Mouse (Mus musculus) thymus, postnatal 25 days (tissue): ENCODE data around the gene Siglecg.
"Not testable (repeated sequence)": the region's sequence is repeated elsewhere in the genome, so short reads cannot be mapped to it uniquely, and the experiment has no call there.

Experiments used
- DNase-seq: peaks from one replicate; pipeline ENCODE4 v3.0.0; 2022

The Siglecg gene

DNA sequence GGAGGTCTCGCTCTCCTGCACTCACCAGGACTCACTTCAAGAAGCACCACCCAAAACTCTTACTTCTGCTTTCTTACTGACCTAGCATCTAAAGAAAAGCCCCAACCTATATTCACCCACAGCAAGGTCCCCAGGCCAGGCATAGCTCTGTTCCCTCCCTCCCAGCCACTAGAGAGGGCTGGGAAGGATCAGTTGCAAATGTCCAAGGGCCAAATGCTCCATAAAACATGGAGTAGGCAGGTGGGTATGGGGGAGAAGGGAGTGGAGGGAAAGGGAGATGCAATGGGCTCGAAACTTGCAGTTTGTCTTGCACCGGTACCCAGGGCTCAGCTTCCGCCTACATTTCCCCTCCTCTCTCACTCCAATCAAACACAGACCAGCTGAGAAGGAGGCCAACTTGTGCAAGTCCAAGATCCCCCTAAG, at the start of gene Siglecg:
Siglecg (plus strand) TSS at position 74 of the 423 bp plus-strand sequence.
- no peak for DNase-seq

DNA sequence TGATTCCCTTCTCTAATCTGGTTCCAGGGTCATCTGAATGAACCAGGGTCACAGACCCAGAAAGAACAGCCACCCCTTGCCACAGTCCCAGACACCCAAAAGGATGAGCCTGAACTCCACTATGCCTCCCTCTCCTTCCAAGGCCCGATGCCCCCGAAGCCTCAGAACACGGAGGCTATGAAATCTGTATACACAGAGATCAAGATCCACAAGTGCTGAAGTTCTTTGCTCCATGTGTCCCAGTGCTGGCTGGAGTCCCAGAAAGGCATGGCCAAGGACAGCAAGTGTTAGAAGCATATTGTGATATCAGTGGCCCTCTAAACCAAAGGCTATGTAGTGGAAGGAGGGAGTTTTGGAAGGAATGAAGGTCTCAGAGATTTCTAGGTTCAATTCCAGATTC, 49.4 kb upstream of the Siglecg start:
- no peak for DNase-seq

DNA sequence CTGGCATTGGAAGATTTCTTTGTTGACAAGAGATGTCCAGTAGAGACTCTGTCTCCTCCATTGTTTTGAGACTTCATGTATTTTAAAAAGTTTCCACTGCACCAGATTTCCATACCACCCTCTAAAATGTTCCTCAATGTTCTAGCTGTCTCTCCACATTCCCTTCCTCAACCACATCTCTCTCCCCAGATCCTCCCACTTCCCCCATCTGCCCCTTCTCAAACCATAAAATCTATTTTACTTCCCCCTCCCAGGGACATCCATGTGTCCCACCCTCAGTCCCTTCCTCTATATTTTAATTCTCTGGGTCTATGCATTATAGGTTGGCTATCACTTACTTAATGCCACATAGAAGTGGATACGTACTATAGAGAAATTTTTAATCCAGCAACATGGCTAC, 46.6 kb upstream of the Siglecg start:
- no peak for DNase-seq

DNA sequence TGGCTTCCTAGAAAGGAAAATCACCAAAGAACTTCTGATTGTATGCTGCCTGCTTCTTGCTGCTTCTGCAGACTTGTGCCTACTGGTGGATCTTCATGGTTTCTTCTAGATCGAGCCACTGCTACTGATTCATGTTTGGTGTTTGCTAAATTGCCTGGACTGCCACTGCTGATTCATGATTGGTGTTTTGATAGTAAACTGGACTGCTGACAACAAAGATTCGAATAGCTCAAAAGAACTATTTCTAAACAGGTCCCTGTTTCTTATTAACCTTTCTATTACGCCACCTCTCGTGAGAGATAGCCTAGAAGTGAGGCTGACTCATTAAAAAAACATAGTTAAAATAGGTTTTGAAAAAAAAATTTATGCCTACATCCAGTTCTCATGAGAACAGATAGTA, 46.0 kb upstream of the Siglecg start:
- no peak for DNase-seq

DNA sequence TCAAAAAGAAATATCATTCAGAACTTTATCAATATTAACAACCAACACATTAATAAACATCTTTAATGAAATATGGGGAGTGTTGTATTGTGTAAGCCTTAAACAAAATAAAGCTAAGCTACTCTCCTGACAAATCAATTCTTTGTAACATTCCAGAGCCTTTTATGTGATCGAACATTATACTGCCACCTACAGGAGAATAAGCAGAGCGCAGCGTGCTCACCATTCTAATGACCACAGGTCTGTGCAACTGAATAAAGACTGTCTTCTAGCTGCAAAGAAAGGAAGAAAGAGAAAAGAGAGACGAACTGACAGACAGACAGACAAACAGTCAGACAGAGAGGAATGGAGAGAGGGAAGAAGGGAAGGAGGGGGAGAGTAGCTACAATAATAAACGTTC, 29.8 kb upstream of the Siglecg start:
- DNase-seq, result peak; percentile 6

DNA sequence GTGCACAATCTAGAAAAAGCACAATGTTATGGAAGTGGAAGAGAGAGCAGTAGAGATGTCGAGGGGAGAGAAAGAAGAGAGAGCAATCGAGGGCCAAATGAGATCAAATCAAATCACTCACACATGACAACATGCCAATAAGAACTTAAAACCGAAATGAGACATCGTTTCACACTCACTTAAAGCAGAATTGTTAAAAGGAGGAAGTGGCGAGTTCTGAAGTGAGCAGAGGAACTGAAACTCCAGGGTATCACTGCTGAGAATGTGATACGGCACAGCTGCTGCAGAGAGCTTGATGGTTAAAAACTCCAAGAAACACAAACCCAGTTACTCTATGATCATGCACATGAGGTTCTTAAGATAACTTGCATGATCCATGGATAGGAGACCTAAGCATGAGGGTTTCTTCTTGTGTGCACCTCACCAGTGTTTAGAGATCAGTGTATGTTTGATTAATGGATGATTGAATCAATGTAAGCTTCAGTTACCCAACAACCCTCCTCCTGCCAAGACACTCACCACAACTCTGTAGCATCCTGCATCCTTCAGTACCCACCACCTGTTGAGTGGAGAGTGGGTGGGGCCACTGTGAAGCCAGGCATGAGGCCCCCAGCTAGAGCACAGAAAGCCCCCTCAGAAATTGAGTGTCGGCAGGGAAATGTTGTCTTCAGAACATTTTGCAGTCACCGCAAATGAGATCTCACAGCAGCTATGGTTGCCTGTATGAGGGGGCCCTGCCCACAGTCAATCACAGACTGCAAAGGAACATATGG, 15.5 kb upstream of the Siglecg start:
- DNase-seq, result no peak

DNA sequence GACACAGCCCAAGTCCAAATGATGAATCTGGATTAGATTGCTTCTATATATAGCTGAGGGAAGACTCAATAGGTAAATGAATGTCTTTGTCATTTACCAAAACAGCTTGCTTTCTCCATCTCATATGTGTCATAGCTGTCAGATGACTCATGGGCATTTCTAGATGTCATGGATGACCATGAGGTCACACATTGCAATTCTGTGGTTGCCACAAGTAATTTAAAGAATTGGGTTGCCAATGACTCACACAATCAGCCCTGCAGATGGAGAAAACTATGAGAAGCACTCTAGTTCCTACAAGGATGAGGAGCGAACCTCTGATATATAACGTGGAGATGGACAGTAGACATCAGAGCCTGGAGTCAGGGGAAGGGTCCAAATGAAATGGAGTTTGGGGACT, 8.5 kb upstream of the Siglecg start:
- no peak for DNase-seq

DNA sequence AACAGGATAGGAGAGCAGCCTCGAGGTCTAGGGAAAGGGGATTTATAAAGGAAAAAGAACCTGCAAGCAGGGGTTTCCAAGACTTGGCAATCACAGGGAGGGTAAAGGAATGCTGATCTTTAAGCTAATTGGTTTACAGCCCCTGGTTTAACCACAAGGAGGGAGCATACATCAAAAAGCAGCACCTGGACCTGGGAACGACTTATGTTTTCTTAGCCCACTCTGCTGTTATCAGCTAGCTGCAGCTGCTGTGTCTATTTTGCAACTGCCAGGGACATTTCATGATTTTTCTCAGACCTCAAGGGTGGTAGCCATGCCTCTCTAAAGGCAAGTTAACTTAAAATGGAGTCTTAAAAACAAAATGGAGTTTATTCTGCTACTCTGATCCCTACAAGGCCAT, 5.3 kb upstream of the Siglecg start:
- DNase-seq, result no peak

DNA sequence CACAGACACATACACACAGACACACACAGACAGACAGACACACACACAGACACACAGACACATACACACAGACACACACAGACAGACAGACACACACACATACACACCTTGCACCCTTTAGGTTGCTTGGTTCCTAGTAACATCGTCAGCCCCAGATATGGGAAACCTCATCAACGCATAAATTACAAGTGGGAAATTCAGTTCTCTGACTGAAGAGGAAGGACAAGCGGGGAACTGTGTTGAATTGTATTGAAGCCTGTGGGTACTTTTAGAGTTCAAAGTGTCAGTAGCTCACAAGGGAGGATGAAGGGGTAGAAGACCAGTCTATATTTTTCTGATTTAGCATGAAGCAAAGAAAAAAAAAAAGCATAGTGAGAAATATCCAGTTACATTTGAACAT, 431 bp upstream of the Siglecg start:
- DNase-seq, result no peak

DNA sequence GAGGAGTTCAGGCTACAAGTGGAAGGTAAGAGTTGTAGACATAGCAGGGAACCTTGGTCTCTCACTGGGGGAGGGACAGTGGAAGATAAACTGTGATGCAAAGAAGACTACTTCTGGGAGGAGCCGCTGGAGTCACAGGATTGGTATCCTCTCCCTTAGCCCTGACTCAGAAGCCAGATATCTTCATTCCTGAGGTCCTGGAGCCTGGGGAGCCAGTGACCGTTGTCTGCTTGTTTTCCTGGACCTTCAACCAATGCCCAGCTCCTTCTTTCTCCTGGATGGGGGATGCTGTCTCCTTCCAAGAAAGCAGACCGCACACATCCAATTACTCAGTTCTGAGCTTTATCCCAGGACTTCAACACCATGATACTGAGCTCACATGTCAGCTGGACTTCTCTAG, 1.1 kb downstream of the Siglecg start:
- DNase-seq, result no peak

DNA sequence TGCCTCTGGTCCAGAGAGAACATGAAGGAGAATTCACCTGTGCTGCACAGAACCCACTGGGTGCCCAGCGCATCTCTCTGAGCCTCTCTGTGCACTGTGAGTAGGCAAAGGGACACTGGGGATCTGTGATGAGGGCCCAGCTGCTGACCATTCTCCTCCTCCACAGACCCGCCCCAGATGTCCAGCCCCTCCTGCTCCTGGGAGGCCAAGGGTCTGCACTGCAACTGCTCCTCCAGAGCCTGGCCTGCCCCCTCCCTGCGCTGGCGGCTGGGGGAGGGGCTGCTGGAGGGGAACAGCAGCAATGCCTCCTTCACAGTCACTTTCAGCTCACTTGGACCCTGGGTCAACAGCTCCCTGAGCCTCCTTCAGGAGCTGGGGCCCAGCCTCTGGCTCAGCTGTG, 3.7 kb downstream of the Siglecg start:
- not testable (repeated sequence) for DNase-seq

DNA sequence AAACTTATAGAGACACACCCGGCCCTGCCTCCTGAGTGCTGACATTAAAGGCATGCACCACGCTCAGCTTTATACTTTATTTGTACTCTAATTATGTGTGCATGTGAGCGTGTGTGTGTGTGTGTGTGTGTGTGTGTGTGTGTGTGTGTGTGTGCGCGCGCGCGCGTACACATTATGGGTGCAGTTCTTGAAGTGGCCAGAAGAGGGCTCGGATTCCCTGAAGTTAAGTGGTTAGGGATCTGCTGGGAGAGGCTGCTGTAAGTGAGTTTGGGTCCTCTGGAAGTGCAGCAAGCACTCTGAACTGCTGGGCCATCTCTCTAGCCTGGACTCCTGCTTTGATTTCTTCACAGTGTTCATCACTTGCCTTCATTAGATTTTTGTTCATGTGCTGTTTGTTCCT, 9.3 kb downstream of the Siglecg start:
- DNase-seq, result no peak

DNA sequence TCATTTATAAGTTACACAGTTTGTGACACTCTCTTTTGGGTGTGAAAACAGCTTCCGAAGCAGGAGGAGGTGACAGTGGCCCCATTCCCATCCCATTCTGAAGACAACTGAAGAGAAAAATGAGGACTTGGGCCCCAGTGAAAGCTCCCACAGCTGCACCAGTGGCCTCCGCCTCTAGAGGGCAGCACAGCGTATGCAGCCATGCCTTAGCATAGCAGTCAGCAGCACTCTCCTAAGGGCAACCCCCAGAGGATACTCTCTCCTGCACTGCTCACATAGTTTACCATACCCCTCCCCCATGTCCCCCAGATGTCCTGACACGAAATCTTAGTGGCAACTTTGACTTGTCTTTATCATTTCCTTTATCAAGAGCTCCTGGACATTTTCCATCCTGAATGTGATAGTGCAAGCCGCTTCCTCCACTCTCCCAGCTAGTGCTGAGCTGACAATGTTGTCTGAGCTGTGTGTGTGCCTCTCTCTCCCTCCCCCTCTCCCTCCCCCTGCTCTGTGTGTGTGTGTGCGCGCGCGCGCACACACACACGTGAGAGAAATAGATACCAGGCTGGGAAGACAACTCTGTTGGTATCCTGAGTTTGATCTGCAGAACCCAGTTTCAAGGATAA, 15.1 kb downstream of the Siglecg start:
- peak; percentile 79 for DNase-seq

DNA sequence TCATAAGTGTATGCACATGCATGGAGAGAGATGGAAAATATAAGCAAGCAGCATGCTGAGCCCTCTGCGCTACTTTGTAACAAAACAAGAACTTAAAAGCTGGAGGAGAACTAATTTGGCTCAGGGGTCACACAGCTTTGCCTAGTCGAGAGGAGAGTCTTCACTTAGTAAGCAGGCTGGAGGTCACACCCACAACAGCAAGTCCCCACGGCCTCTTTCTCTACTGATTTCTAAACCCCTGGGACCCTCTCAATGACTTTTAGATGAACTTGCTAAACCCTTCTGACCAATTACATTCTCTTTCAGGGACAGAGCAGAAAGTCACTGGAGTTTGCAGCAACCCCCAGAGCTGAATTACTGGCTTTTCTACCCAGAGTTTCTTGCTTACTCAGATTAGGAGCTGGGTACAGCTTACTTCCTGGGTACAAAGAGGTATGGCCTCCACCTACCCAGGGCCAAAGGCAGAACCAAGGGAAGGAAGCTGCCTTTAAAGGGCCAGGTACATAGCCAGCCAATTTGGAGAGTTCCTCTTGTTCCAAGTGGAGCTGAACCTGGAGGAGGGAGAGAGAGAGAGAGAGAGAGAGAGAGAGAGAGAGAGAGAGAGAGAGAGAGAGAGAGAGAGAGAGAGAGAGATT, 16.1 kb downstream of the Siglecg start:
- no peak for DNase-seq

DNA sequence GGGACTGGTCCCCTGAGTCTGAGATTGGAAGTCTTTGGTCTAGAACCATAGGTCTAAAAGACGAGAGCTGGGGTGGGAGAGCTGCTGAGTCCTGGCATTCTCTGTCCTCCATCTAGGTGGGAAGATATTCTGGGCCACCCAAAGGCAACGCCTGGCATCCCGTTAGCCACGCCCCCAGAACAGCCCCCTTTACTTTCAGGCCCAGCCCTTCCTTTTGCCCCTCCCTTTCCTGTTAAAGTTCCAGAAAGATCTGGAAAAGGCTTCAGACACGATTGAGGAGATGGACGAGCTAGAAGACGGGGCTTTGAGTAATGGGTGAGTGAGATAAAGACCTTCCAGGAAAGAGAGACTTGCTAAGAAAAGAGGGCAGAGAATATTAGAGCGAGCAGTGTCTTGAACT, 19.4 kb downstream of the Siglecg start, which contains the start of gene Lim2:
Lim2 (plus strand) TSS at position 265 of the 400 bp plus-strand sequence.
- no peak for DNase-seq

DNA sequence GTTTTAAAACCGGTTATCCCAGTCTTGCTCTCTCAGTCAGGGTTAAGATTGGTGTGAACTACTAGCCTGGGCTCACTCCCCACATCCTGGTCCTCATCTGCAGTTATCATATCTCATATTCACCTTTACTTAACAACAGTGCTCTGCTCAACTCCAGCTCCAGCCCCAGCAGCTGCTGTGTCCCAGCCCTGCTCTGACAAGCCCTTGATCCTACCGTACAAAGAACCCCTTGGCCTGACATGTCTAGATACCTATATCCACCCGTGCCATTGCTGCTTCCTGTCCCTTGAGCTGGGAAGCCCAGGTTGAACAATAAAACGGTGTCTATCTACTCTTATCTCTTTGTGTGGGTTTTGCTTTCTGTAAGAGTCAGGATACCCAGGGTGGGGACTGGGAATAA, 21.5 kb downstream of the Siglecg start:
- no peak for DNase-seq

DNA sequence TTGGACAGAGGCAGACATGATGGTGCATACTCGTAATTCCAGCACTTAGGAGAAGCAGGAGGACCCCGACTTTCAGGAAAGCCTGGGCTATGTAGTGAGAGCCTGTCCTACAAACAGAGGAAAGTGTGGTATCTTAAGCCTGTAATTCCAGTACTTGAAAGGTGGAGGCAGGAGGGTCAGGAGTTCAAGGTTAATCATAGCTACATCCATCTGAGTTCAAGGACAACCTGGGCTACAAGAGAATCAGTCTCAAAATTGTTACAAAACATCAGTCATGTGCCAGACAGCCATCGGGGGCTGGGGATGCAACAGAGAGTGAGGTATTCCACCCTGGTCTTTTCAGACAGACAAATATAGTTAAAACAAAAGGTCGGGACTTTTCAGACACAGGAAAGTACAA, 24.9 kb downstream of the Siglecg start:
- DNase-seq, result no peak

DNA sequence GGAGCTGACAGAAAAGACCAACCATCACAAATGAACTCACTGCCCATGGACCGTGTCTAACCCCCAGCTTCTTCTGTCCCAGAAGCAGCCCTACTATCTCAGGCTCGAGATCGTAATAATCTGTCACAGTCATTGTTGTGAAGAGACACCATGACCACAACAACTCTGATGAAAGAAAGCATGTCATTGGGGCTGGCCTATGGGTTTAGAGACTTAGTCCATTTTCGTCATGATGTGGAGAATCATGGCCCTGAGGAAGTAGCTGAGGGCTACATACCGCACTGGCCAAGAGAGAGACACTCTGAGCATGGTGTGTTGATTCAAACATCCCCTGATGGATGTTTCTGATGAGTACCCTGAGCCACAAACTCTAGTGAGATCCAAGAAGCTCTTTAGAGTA, 26.7 kb downstream of the Siglecg start:
- DNase-seq, result no peak

DNA sequence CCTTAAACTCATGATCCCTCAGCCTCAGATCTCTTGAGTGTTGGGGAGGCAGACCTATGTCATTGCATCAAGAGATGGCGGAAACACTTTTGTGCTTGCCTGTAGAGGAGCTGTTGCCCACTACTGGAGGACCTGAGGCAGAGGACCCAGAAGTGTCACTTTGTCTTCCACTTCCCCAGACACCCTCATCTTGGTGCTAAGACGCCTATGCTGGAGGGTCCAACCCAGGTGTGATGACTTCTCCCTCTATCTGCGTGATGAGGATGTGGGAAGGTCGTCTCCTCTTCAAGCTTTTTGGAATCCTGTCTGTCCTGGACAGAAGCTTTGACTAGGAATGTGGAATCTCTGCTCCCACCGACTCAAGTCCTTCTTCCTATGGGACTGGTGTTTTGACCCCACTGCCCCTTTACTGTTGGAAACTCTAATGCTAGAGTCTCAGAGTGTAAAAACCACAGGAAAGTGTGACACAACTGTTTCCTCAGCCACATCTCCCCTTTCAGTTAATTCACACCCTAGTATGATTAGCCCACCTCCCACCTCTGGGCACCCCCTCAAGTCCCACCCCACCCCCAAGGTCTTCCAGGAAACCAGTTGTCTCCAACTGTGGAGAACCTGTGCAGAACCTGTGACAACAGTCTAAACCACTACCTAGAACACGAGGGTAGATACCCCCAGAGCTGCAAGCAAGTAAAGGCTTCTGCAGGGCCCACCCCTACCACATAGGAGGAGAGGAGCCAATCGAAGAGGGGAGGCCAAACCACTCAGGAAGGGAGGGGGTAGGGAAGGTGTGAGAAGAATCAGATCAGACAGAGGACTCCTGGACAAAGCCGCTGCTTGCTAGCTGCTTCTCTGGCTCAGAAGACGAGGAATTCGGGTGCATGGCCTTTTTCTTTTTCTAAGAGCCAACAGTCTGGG, 28.6 kb downstream of the Siglecg start, which contains the start of gene Nkg7:
Nkg7 (plus strand) TSS at position 733 of the 915 bp plus-strand sequence.
- DNase-seq, result no peak

DNA sequence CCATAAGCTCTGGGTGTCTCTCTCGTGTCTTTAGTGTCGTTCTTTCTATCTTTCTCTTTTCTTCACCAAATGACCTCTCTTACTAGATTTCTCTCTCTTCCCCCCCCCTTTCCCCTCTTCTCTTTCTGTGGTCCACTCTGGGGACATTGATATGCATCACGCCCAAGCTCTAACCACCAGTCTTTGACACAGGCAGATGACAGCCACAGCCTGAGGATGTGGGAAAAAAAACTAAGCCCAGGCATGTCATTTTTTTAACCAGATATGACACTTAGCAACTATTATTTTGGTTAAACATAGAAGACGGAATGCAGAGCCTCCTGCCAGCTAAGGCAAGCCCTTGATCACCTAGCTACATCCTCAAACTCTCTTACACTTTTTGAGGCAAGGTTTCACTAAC, 30.6 kb downstream of the Siglecg start:
- no peak for DNase-seq

DNA sequence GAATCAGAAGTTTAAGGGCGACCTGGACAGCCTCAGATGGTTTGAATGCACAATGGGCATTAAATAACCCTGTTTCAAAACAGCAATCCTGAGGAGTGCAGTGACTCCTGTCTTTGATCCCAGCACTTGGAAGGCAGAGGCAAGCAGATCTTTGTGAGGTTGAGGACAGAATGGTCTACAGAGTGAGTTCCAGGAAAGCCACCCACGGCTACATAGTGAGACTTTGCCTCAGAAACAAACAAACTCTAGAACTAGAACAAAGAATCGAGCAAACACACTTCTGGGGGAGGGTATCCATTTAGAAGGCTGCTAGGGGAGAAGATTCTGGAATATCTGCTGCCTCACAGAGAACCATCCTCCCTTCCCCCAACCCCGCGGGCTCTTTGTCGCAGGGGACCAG, 32.5 kb downstream of the Siglecg start, which contains the start of gene Cldnd2:
Cldnd2 (plus strand) TSS at position 301 of the 400 bp plus-strand sequence.
- DNase-seq, result no peak

DNA sequence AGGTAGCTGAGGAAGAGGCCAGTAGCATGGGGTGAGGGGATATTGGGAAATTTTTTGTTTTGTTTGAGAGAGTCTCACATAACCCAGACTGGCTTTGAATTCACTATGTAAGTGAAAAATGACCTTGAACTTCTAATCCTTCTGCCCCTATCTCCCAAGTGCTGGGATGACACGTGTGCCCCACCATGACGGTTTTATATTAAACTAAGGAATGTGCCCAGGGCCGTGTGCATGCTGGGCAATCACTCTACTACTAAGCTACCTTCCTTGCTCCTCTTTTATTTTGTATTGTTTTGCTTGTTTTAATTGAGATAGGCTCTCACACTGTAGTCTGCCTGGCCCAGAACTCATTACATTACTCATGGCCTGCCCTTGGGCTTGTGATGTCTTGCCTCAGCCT, 33.1 kb downstream of the Siglecg start:
- DNase-seq, result no peak

DNA sequence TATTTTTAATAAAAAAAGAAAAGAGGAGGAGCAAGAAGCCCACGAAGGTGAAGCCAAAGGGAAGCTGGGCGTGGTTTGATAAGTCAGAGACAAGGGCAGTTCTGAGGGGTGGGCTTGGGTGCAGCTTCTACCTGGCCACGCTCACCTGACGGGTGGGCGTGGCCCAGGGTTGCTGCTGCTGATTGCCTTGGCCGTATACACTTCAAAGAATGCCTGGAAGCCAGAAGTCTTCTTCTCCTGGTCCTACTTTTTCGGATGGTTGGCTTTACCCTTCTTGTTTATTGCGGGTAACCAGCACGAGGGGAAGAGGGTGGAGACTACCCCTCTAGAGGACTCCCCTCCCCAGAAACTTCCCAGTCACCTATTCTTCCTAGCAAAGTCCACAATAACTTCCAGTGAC, 34.7 kb downstream of the Siglecg start:
- no peak for DNase-seq
